Mouse (Mus musculus) MEL (cell line): ENCODE results near the gene Hba-a1. TPM values are rescaled to one million over a fixed set of nuclear protein-coding genes. Genes with fewer than 3 reads are reported as not detected.

Experiments
- DNase-seq: peaks from one replicate; pipeline ENCODE4 v3.0.0; 2011; ENCODE audit warnings: low read depth, low spot score
- H3K27ac ChIP-seq: 2 replicates; pipeline ENCODE4 v1.5.1; 2012; ENCODE audit warnings: low read depth, mild to moderate bottlenecking, control low read depth, low read length, moderate library complexity; ENCODE audit not compliant: control insufficient read depth
- H3K27me3 ChIP-seq, 2 experiments: fragments of 150-350 bp in 1 of 2; sonication (generic) in 1 of 2; 2 replicates each; pipeline ENCODE4 v1.6.1; 2012; ENCODE audit warnings: low read length in 2 of 2, mild to moderate bottlenecking in 2 of 2, improper control_type of control experiment in 1 of 2, moderate library complexity in 1 of 2; ENCODE audit not compliant: insufficient read depth in 2 of 2, control insufficient read depth in 1 of 2
- H3K36me3 ChIP-seq, 2 experiments: 2 replicates each; pipeline ENCODE4 v1.6.1; 2012 to 2014; ENCODE audit warnings: low read length in 2 of 2, improper control_type of control experiment in 1 of 2, inconsistent platforms in 1 of 2, mild to moderate bottlenecking in 1 of 2; ENCODE audit not compliant: insufficient read depth in 2 of 2, control insufficient read depth in 1 of 2
- H3K4me1 ChIP-seq, 2 experiments: fragments of 150-350 bp in 1 of 2; sonication (generic) in 1 of 2; 2 replicates each; pipeline ENCODE4 v1.6.1; 2012; ENCODE audit warnings: low read length in 2 of 2, improper control_type of control experiment in 1 of 2, mild to moderate bottlenecking in 1 of 2; ENCODE audit not compliant: insufficient read depth in 2 of 2, control insufficient read depth in 1 of 2
- H3K4me3 ChIP-seq, 2 experiments: fragments of 150-350 bp in 1 of 2; sonication (generic) in 1 of 2; 2 replicates each; pipeline ENCODE4 v1.5.1; 2012; ENCODE audit warnings: low read depth in 2 of 2, low read length in 2 of 2, mild to moderate bottlenecking in 2 of 2, moderate library complexity in 2 of 2, control low read depth in 1 of 2, improper control_type of control experiment in 1 of 2; ENCODE audit not compliant: control insufficient read depth in 1 of 2, insufficient read depth in 1 of 2
- H3K79me2 ChIP-seq: 2 replicates; pipeline ENCODE4 v1.6.1; 2012; ENCODE audit warnings: mild to moderate bottlenecking, low read length, moderate library complexity; ENCODE audit not compliant: control insufficient read depth, poor library complexity, insufficient read depth
- H3K9ac ChIP-seq: 2 replicates; pipeline ENCODE4 v1.6.1; 2012; ENCODE audit warnings: low read depth, mild to moderate bottlenecking, control low read depth, low read length, moderate library complexity; ENCODE audit not compliant: control insufficient read depth, poor library complexity, severe bottlenecking
- H3K9me3 ChIP-seq: fragments of 150-350 bp; sonication (generic); replicated peaks from 2 replicates; pipeline ENCODE4 v1.6.1; 2012; ENCODE audit warnings: mild to moderate bottlenecking, low read length, improper control_type of control experiment, moderate library complexity; ENCODE audit not compliant: insufficient read depth
- BHLHE40 ChIP-seq: IDR thresholded peaks from 2 replicates; pipeline ENCODE4 v1.6.1; 2012; ENCODE audit warnings: low read depth, mild to moderate bottlenecking, inconsistent platforms, low read length, improper control_type of control experiment, borderline replicate concordance
- CTCF ChIP-seq, 3 experiments: IDR thresholded peaks in 2 of 3; conservative IDR thresholded peaks in 1 of 3; 2 replicates each; pipeline ENCODE4 v1.5.1; 2011 to 2012; ENCODE audit warnings: low read length in 3 of 3, low read depth in 2 of 3, mild to moderate bottlenecking in 2 of 3, improper control_type of control experiment in 1 of 3, inconsistent platforms in 1 of 3, mixed read lengths in 1 of 3, moderate library complexity in 1 of 3; ENCODE audit not compliant: control insufficient read depth in 1 of 3, insufficient read depth in 1 of 3, poor library complexity in 1 of 3, severe bottlenecking in 1 of 3
- E2F4 ChIP-seq: IDR thresholded peaks from 2 replicates; pipeline ENCODE4 v1.6.1; 2011; ENCODE audit warnings: low read depth, low read length, improper control_type of control experiment, borderline replicate concordance
- KAT2A ChIP-seq: conservative IDR thresholded peaks from 2 replicates; pipeline ENCODE4 v1.6.1; 2012; ENCODE audit warnings: low read depth, low read length, improper control_type of control experiment, inconsistent platforms
- MAFK ChIP-seq: IDR thresholded peaks from 2 replicates; pipeline ENCODE4 v1.6.1; 2011; ENCODE audit warnings: low read depth, mild to moderate bottlenecking, low read length, improper control_type of control experiment, borderline replicate concordance
- MAX ChIP-seq: IDR thresholded peaks from 2 replicates; pipeline ENCODE4 v1.6.1; 2011; ENCODE audit warnings: low read length, improper control_type of control experiment
- POLR2AphosphoS5 ChIP-seq: IDR thresholded peaks from 2 replicates; pipeline ENCODE4 v1.6.1; 2012; ENCODE audit warnings: low read depth, borderline replicate concordance, mild to moderate bottlenecking, inconsistent platforms, low read length, moderate library complexity, mixed read lengths
- RAD21 ChIP-seq: IDR thresholded peaks from 2 replicates; pipeline ENCODE4 v1.6.1; 2011; ENCODE audit warnings: mild to moderate bottlenecking, low read depth, low read length, improper control_type of control experiment
- RCOR1 ChIP-seq: IDR thresholded peaks from 2 replicates; pipeline ENCODE4 v1.6.1; 2012; ENCODE audit warnings: low read depth, mild to moderate bottlenecking, inconsistent platforms, low read length, improper control_type of control experiment
- SIN3A ChIP-seq: IDR thresholded peaks from 2 replicates; pipeline ENCODE4 v1.6.1; 2012; ENCODE audit warnings: low read length, improper control_type of control experiment, inconsistent platforms
- SMC3 ChIP-seq: IDR thresholded peaks from 2 replicates; pipeline ENCODE4 v1.6.1; 2011; ENCODE audit warnings: low read depth, low read length, improper control_type of control experiment
- TAL1 ChIP-seq: IDR thresholded peaks from 2 replicates; pipeline ENCODE4 v1.6.1; 2012; ENCODE audit warnings: mild to moderate bottlenecking, inconsistent platforms, low read length, moderate library complexity, mixed read lengths
- TBP ChIP-seq: IDR thresholded peaks from 2 replicates; pipeline ENCODE4 v1.8.0; 2011; ENCODE audit warnings: low read depth, low read length, improper control_type of control experiment
- UBTF ChIP-seq: IDR thresholded peaks from 2 replicates; pipeline ENCODE4 v1.6.1; 2012; ENCODE audit warnings: low read depth, mild to moderate bottlenecking, inconsistent platforms, low read length, improper control_type of control experiment, moderate library complexity, borderline replicate concordance; ENCODE audit not compliant: insufficient read depth
- USF1 ChIP-seq: IDR thresholded peaks from 2 replicates; pipeline ENCODE4 v1.6.1; 2014; ENCODE audit warnings: low read depth, mild to moderate bottlenecking, inconsistent platforms, low read length, improper control_type of control experiment, moderate library complexity
- ZC3H11A ChIP-seq: IDR thresholded peaks from 2 replicates; pipeline ENCODE4 v1.6.1; 2012; ENCODE audit warnings: low read depth, mild to moderate bottlenecking, inconsistent platforms, low read length, improper control_type of control experiment
- ZKSCAN1 ChIP-seq: IDR thresholded peaks from 2 replicates; pipeline ENCODE4 v1.6.1; 2012; ENCODE audit warnings: low read depth, mild to moderate bottlenecking, inconsistent platforms, low read length, improper control_type of control experiment, moderate library complexity
- polyA plus RNA-seq, 2 experiments: library from polyadenylated mRNA; stranded (reverse) in 1 of 2; unstranded in 1 of 2; fragments of >175 nt in 1 of 2; fragments of >200 nt in 1 of 2; gene quantifications; 2 replicates each; pipeline versions ENCODE4 v1.2.1 to v1.2.4; 2012; ENCODE audit warnings: low replicate concordance in 2 of 2, low read depth in 1 of 2; ENCODE audit not compliant: insufficient read length in 2 of 2, insufficient read depth in 1 of 2, missing spikeins in 1 of 2
- total RNA-seq: library from RNA; depleted of rRNA; stranded (reverse); fragments of 300-350 nt; gene quantifications from 2 replicates; pipeline ENCODE4 v1.2.3, GENCODE M21; 2012

The Hba-a1 gene
- total and polyA plus RNA-seq, 3 experiments: 272 to 334 (median 313) TPM

- Histone ChIP-seq H3K4me1 (peaks cover 0 to 7% of the 10 kb centered on the region in 2 experiments; a peak in 1 of 4 replicates), H3K9ac (no peak within 1 kb of the TSS), H3K79me2 (no peaks in the 10 kb centered on the region), H3K4me3 (no peak within 1 kb of the TSS), H3K27ac (no peak within 1 kb of the TSS), H3K36me3 (no peaks in the 10 kb centered on the region; a peak in 1 of 4 replicates), H3K27me3 (no peaks in the 10 kb centered on the region; a peak in 1 of 4 replicates), H3K9me3 (no peaks in the 10 kb centered on the region)
- TF ChIP-seq TAL1 (no peak), SMC3 (no peak), BHLHE40 (no peak), ZKSCAN1 (no peak), MAFK (no peak), TBP (no peak), KAT2A (no peak), CTCF (IDR thresholded peaks at IDR 0.05 in 2 of 3, conservative IDR thresholded peaks at IDR 0.05 in 1 of 3; ENCODE audit: control insufficient read depth in 1 of 3, insufficient read depth in 1 of 3, low read depth in 2 of 3, low read length in 3 of 3, poor library complexity in 1 of 3, severe bottlenecking in 1 of 3) (no peak), USF1 (no peak), MAX (no peak), RCOR1 (no peak)
- no peak for DNase-seq
Observed at GRCm38 (mm10) chr11:32276347-32276746, 7.0 kb upstream of the Hba-a1 start, which contains the start of gene Hba-x. Gene Hba-x, plus strand, starts transcription at chr11:32276400.

- Histone ChIP-seq H3K27ac (no peak overlapping the region), H3K79me2 (no peaks in the 10 kb centered on the region), H3K4me3 (no peak overlapping the region), H3K36me3 (peaks cover 0 to 5% of the 10 kb centered on the region in 2 experiments; a peak in 2 of 4 replicates), H3K9me3 (no peaks in the 10 kb centered on the region), H3K9ac (no peak overlapping the region), H3K4me1 (peaks cover 2 to 13% of the 10 kb centered on the region in 2 experiments; a peak in 3 of 4 replicates), H3K27me3 (no peaks in the 10 kb centered on the region; a peak in 1 of 4 replicates)
- no peak for DNase-seq
- no peak for TF ChIP-seq E2F4
- no peak for TF ChIP-seq RAD21
- no peak for TF ChIP-seq SIN3A
- no peak for TF ChIP-seq UBTF
- no peak for TF ChIP-seq POLR2AphosphoS5
- TF ChIP-seq ZC3H11A: no peak
- TF ChIP-seq MAX: no peak
Observed at GRCm38 (mm10) chr11:32277736-32278457, 5.4 kb upstream of the Hba-a1 start.
